ENCODE assay signal across 11 mouse cellular contexts in genomic region chr10:88708671-88709523, GRCm38 (mm10). TPM values are rescaled to one million over a fixed set of nuclear protein-coding genes. Genes with fewer than 3 reads are reported as not detected.
DNase-seq lines count a peak whose midpoint lies in the region; ATAC-seq lines count a peak whose summit lies in the region.
"Had no signal": no experiment of that assay in that cellular context is flagged by ENCODE, and none has a peak within 500 bp of the region (broad histone marks: within the 10 kb centered on the region; RNA-seq: fewer than 3 reads in every experiment).

No protein-coding gene starts in this region.

- intact Hi-C loops in heart, postnatal 10 days (cut with DNase I) = no loop called here

- ATAC-seq in megakaryocyte-erythroid progenitor cell, adult 5-6 weeks (replicated peaks; ENCODE audit: low FRiP score, low TSS enrichment, poor library complexity, severe bottlenecking) = no peak

- peak; percentile 22 for DNase-seq in embryo, embryonic 10 days (ENCODE audit: low spot score)
- DNase-seq in embryo, embryonic 9.5 days (ENCODE audit: extremely low spot score) = no peak
- DNase-seq in 416B (ENCODE audit: low read depth) (peak; percentile 75), ZHBTc4 (ENCODE audit: low read depth, low spot score) (peak; percentile 90)
- DNase-seq in layer of hippocampus, postnatal 36 days = peak; percentile 33 to 39
- no peak for DNase-seq in heart, postnatal 10 days
- no peak for DNase-seq in adrenal gland, postnatal 10 days
- DNase-seq: gastrocnemius, postnatal 36 days; kidney, postnatal 25 days; spleen, adult 18-20 months had no signal

RNA-seq across cellular contexts. Expression of gene Arl1, which starts 21.8 kb away (rescaled TPM):
- total RNA-seq in layer of hippocampus, postnatal 36 days (2021) = 100 to 1,000 TPM; 137 to 140 TPM
- 10 to 100 TPM; 92.5 to 95.3 TPM for total RNA-seq in heart, postnatal 10 days (2021)
- total RNA-seq in megakaryocyte-erythroid progenitor cell, adult 5-6 weeks (2014; fragmentation: Nextera tagmentation) = 36.5 and 51.3 TPM in 2 replicates
- 89.4 and 91.0 TPM in 2 replicates for total RNA-seq in megakaryocyte-erythroid progenitor cell, adult 5-6 weeks (2017)
- 10 to 100 TPM; 94.6 to 96.3 TPM for total RNA-seq in adrenal gland, postnatal 10 days (2021)

RNA-seq across cellular contexts. Expression of gene Spic, which starts 24.1 kb away (rescaled TPM):
- not detected for total RNA-seq in layer of hippocampus, postnatal 36 days (2021)
- under 1 TPM in 1 of 2 experiments, not detected in 1; 0.20 TPM for total RNA-seq in heart, postnatal 10 days (2021)
- total RNA-seq in megakaryocyte-erythroid progenitor cell, adult 5-6 weeks (2014; fragmentation: Nextera tagmentation) = 1.5 TPM in 1 of 2 replicates, not detected in the other
- 0.61 TPM in 1 of 2 replicates, not detected in the other for total RNA-seq in megakaryocyte-erythroid progenitor cell, adult 5-6 weeks (2017)
- 1 to 10 TPM; 1.9 to 3.6 TPM for total RNA-seq in adrenal gland, postnatal 10 days (2021)
- total RNA-seq: gastrocnemius, postnatal 36 days had no signal

Comparison
In these comparisons a context has a peak if more than half of its experiments do, and no peak if none do; other contexts are left out.
1. DNase-seq: peak in embryo, embryonic 10 days (single experiment), 416B (single experiment), ZHBTc4 (single experiment) and layer of hippocampus, postnatal 36 days (2 of 2); none in embryo, embryonic 9.5 days (single experiment), heart, postnatal 10 days (0 of 2) and adrenal gland, postnatal 10 days (single experiment).